Mouse (Mus musculus): ENCODE measurements around the gene Ptpra. TPM values are rescaled to one million over a fixed set of nuclear protein-coding genes. Genes with fewer than 3 reads are reported as not detected.
"Not testable (repeated sequence)": the region's sequence is repeated elsewhere in the genome, so short reads cannot be mapped to it uniquely, and the experiment has no call there.

Ptpra gene
- polyA plus RNA-seq, 1 experiment from 2014 or later, result 129 TPM

- Histone ChIP-seq H3K4me3 (replicated peaks) (peak overlapping the region; percentile 96), H3K9me3 (replicated peaks) (no peaks in the 10 kb centered on the region), H3K9ac (replicated peaks) (peak overlapping the region; percentile 88), H3K4me2 (peak overlapping the region; percentile 92), H3K27me3 (replicated peaks) (no peaks in the 10 kb centered on the region), H3K27ac (replicated peaks) (no peak overlapping the region), H3K36me3 (peaks cover 23% of the 10 kb centered on the region), H3K4me1 (peaks cover 30% of the 10 kb centered on the region)
- no peak for ATAC-seq (ENCODE audit: low FRiP score)
- WGBS, result 81% methylated on average over 8 of the region's 8 CpGs
These were observed 114.9 kb downstream of the Ptpra start for GRCm38 (mm10) chr2:130564983-130565382.

- peaks cover 23% of the 10 kb centered on the region for H3K36me3 ChIP-seq
- peaks cover 20% of the 10 kb centered on the region for H3K4me1 ChIP-seq
- no peak overlapping the region for H3K4me2 ChIP-seq
- H3K27ac ChIP-seq (replicated peaks), result no peak overlapping the region
- no peak overlapping the region for H3K4me3 ChIP-seq (replicated peaks)
- no peak overlapping the region for H3K9ac ChIP-seq (replicated peaks)
- WGBS, result 77% methylated on average over 4 of the region's 4 CpGs
- H3K27me3 ChIP-seq (replicated peaks), result 0 out of 2 replicates have a peak, but pooled peaks cover 2% of the 10 kb centered on the region
- H3K9me3 ChIP-seq (replicated peaks), result no peaks in the 10 kb centered on the region
- ATAC-seq (ENCODE audit: low FRiP score), result no peak
These were observed 118.8 kb downstream of the Ptpra start for GRCm38 (mm10) chr2:130568921-130569320.

GRCm38 (mm10) chr2:130569926-130570325 is 119.8 kb downstream of the Ptpra start:
- no peak for ATAC-seq (ENCODE audit: low FRiP score)
- H3K4me1 ChIP-seq, result peaks cover 12% of the 10 kb centered on the region
- no peaks in the 10 kb centered on the region for H3K9me3 ChIP-seq (replicated peaks)
- no peak overlapping the region for H3K4me2 ChIP-seq
- H3K4me3 ChIP-seq (replicated peaks), result no peak overlapping the region
- H3K36me3 ChIP-seq, result peaks cover 23% of the 10 kb centered on the region
- no peak overlapping the region for H3K9ac ChIP-seq (replicated peaks)
- H3K27ac ChIP-seq (replicated peaks), result no peak overlapping the region
- peaks cover 5% of the 10 kb centered on the region for H3K27me3 ChIP-seq (replicated peaks)

- WGBS, result 84% methylated on average over 5 of the region's 5 CpGs
- H3K36me3 ChIP-seq, result no peaks in the 10 kb centered on the region
These were observed 124.9 kb downstream of the Ptpra start for GRCm38 (mm10) chr2:130574960-130575359.

GRCm38 (mm10) chr2:130575873-130576272 is 125.8 kb downstream of the Ptpra start, which contains the start of gene Oxt:
TSS of gene Oxt (plus strand) at chr2:130576173.
- Histone ChIP-seq H3K4me2 (peak within 1 kb of the TSS; percentile 54), H3K27ac (replicated peaks) (no peak within 1 kb of the TSS), H3K9ac (replicated peaks) (peak within 1 kb of the TSS; percentile 17), H3K4me1 (peaks cover 28% of the 10 kb centered on the region), H3K27me3 (replicated peaks) (peaks cover 64% of the 10 kb centered on the region), H3K36me3 (no peaks in the 10 kb centered on the region), H3K9me3 (replicated peaks) (no peaks in the 10 kb centered on the region), H3K4me3 (replicated peaks) (peak within 1 kb of the TSS; percentile 29)
- no peak for ATAC-seq (ENCODE audit: low FRiP score)
- 43% methylated on average over 9 of the region's 9 CpGs for WGBS

More at GRCm38 (mm10) chr2:130574960-130575359, 124.9 kb downstream of the Ptpra start:
- H3K9me3 ChIP-seq (replicated peaks), result no peaks in the 10 kb centered on the region
- no peak overlapping the region for H3K4me2 ChIP-seq
- no peak overlapping the region for H3K27ac ChIP-seq (replicated peaks)
- peaks cover 19% of the 10 kb centered on the region for H3K4me1 ChIP-seq
- no peak for ATAC-seq (ENCODE audit: low FRiP score)
- no peak overlapping the region for H3K4me3 ChIP-seq (replicated peaks)
- peaks cover 55% of the 10 kb centered on the region for H3K27me3 ChIP-seq (replicated peaks)
- no peak overlapping the region for H3K9ac ChIP-seq (replicated peaks)

- Histone ChIP-seq H3K27me3 (replicated peaks) (peaks cover 71% of the 10 kb centered on the region), H3K4me3 (replicated peaks) (peak overlapping the region; percentile 29), H3K4me1 (peaks cover 31% of the 10 kb centered on the region), H3K9ac (replicated peaks) (peak overlapping the region; percentile 17), H3K4me2 (peak overlapping the region; percentile 54)
- not testable (repeated sequence) for H3K36me3 ChIP-seq; ATAC-seq (ENCODE audit: low FRiP score); H3K9me3 ChIP-seq (replicated peaks); H3K27ac ChIP-seq (replicated peaks)
- WGBS, result under 1% methylated on average over 28 of the region's 32 CpGs
These were observed 126.5 kb downstream of the Ptpra start for GRCm38 (mm10) chr2:130576564-130576963.

GRCm38 (mm10) chr2:130577021-130577420 is 126.9 kb downstream of the Ptpra start:
- Histone ChIP-seq H3K4me1 (peaks cover 31% of the 10 kb centered on the region), H3K36me3 (no peaks in the 10 kb centered on the region), H3K9ac (replicated peaks) (no peak overlapping the region), H3K9me3 (replicated peaks) (no peaks in the 10 kb centered on the region), H3K27ac (replicated peaks) (no peak overlapping the region), H3K27me3 (replicated peaks) (peaks cover 76% of the 10 kb centered on the region), H3K4me3 (replicated peaks) (peak overlapping the region; percentile 29), H3K4me2 (peak overlapping the region; percentile 54)
- 3% methylated on average over 9 of the region's 9 CpGs for WGBS
- no peak for ATAC-seq (ENCODE audit: low FRiP score)

GRCm38 (mm10) chr2:130577632-130578031 is 127.6 kb downstream of the Ptpra start:
- Histone ChIP-seq H3K9ac (replicated peaks) (no peak overlapping the region), H3K27ac (replicated peaks) (no peak overlapping the region), H3K4me3 (replicated peaks) (0 out of 2 replicates have a peak overlapping the region, but pooled peaks have one; percentile 2), H3K4me2 (peak overlapping the region; percentile 27), H3K27me3 (replicated peaks) (peaks cover 82% of the 10 kb centered on the region), H3K36me3 (no peaks in the 10 kb centered on the region), H3K4me1 (peaks cover 31% of the 10 kb centered on the region), H3K9me3 (replicated peaks) (no peaks in the 10 kb centered on the region)
- no peak; the same call in 1 of the 2 replicates for ATAC-seq (ENCODE audit: low FRiP score)
- WGBS, result 3% methylated on average over 12 of the region's 12 CpGs

- Histone ChIP-seq H3K4me3 (replicated peaks) (no peak overlapping the region), H3K9me3 (replicated peaks) (no peaks in the 10 kb centered on the region), H3K4me1 (peaks cover 31% of the 10 kb centered on the region), H3K4me2 (no peak overlapping the region), H3K36me3 (no peaks in the 10 kb centered on the region), H3K27ac (replicated peaks) (no peak overlapping the region), H3K27me3 (replicated peaks) (peaks cover 86% of the 10 kb centered on the region), H3K9ac (replicated peaks) (no peak overlapping the region)
- WGBS, result 5% methylated on average over 11 of the region's 11 CpGs
- ATAC-seq (ENCODE audit: low FRiP score), result no peak
These were observed 128.1 kb downstream of the Ptpra start for GRCm38 (mm10) chr2:130578148-130578547.

- H3K27me3 ChIP-seq (replicated peaks), result peaks cover 91% of the 10 kb centered on the region
- 6% methylated on average over 8 of the region's 8 CpGs for WGBS
- ATAC-seq (ENCODE audit: low FRiP score), result no peak
- peaks cover 31% of the 10 kb centered on the region for H3K4me1 ChIP-seq
- no peak overlapping the region for H3K4me2 ChIP-seq
- no peaks in the 10 kb centered on the region for H3K9me3 ChIP-seq (replicated peaks)
- H3K4me3 ChIP-seq (replicated peaks), result no peak overlapping the region
- no peaks in the 10 kb centered on the region for H3K36me3 ChIP-seq
- H3K27ac ChIP-seq (replicated peaks), result no peak overlapping the region
- H3K9ac ChIP-seq (replicated peaks), result no peak overlapping the region
These were observed 129.7 kb downstream of the Ptpra start for GRCm38 (mm10) chr2:130579791-130580190.

- 3% methylated on average over 16 of the region's 16 CpGs for WGBS
These were observed 131.1 kb downstream of the Ptpra start for GRCm38 (mm10) chr2:130581201-130581600.

GRCm38 (mm10) chr2:130582552-130582951 is 132.5 kb downstream of the Ptpra start, which contains the start of gene Avp:
TSS of gene Avp (minus strand) at chr2:130582554.
- no peak for ATAC-seq (ENCODE audit: low FRiP score)
- no peak within 1 kb of the TSS for H3K27ac ChIP-seq (replicated peaks)
- H3K4me1 ChIP-seq, result peaks cover 18% of the 10 kb centered on the region
- WGBS, result 37% methylated on average over 10 of the region's 10 CpGs
- no peak within 1 kb of the TSS for H3K4me3 ChIP-seq (replicated peaks)
- no peaks in the 10 kb centered on the region for H3K9me3 ChIP-seq (replicated peaks)
- H3K4me2 ChIP-seq, result peak within 1 kb of the TSS; percentile 54; the same call in 1 of the 2 replicates
- H3K27me3 ChIP-seq (replicated peaks), result peaks cover 64% of the 10 kb centered on the region
- H3K9ac ChIP-seq (replicated peaks), result no peak within 1 kb of the TSS
- H3K36me3 ChIP-seq, result no peaks in the 10 kb centered on the region

More at GRCm38 (mm10) chr2:130581201-130581600, 131.1 kb downstream of the Ptpra start:
- H3K9ac ChIP-seq (replicated peaks), result no peak overlapping the region
- peaks cover 77% of the 10 kb centered on the region for H3K27me3 ChIP-seq (replicated peaks)
- H3K4me1 ChIP-seq, result peaks cover 28% of the 10 kb centered on the region
- H3K4me3 ChIP-seq (replicated peaks), result peak overlapping the region; percentile 32
- H3K9me3 ChIP-seq (replicated peaks), result no peaks in the 10 kb centered on the region
- no peak for ATAC-seq (ENCODE audit: low FRiP score)
- no peak overlapping the region for H3K27ac ChIP-seq (replicated peaks)
- H3K36me3 ChIP-seq, result no peaks in the 10 kb centered on the region
- H3K4me2 ChIP-seq, result peak overlapping the region; percentile 54
